Mouse (Mus musculus) kidney, postnatal 14 days (tissue): ENCODE measurements around the gene Sap30bp.

Experiments used
- DNase-seq: peaks from one replicate; pipeline ENCODE4 v3.0.0; 2022; ENCODE audit warnings: mixed read lengths

Gene Sap30bp

GRCm38 (mm10) chr11:116004840-116005700 lies 72.0 kb downstream of the Sap30bp start:
- peak; percentile 87 for DNase-seq

DNA sequence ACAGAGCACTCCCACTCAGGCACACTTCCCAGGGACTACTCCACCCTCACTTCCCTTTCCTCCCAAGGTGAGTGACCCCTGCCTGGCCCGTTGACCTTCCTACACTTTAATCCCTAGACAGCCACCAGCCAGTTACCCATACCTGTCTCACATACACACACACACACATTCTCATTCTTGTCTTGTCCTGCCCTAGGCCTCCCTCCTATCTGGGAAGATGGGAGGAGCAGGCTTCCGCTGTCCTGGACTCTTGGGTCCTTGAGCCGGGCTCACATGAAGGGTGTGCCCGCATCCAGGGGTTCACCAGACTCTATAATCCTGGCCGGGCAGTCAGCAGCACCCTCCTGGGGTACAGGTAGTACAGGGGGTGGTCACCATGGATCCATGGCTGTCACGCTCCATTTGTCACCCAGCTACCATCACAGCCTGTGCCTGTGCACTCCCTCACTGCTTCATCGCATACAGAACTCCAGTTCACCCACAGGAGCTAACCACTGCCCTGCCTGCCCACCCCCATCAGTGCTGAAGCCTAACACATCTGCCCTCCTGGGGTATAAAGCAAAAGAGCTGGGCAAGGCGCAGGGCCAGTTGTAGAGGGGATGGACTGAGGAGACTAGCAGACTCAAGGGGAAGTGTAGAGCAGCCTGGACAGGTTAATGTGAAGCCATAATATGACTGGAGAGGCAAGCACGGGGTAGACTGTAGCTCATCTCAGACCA lies 72.8 kb downstream of the Sap30bp start:
- no peak for DNase-seq

GRCm38 (mm10) chr11:116007095-116007850 lies 74.2 kb downstream of the Sap30bp start:
- no peak for DNase-seq

DNA sequence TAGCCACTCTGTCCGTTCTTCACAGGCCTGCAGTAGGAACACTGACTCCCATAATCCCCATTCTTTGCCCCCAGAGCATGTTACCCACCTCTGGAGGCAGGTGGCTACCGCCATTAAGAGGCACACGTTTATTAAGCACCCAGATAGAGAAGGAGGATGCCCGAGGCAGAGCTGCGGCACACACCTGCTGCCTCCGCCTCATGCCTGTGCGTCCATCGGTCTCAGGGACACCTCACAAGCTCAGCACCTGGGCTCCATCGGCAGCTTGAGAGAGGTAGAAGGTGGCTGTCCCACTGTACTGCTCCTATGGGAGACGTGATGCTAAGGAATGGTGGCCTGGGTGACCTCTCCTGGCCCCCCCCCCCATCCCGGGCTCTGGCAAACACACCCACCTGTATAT lies 75.3 kb downstream of the Sap30bp start:
- DNase-seq, result no peak

- no peak for DNase-seq
Measured at GRCm38 (mm10) chr11:116008832-116009375, 75.8 kb downstream of the Sap30bp start.

GRCm38 (mm10) chr11:116009661-116010060 lies 76.6 kb downstream of the Sap30bp start:
- no peak for DNase-seq

- DNase-seq, result no peak
Measured at GRCm38 (mm10) chr11:116010146-116010545, 77.1 kb downstream of the Sap30bp start.

- no peak for DNase-seq
Measured at GRCm38 (mm10) chr11:116010948-116011347, 77.9 kb downstream of the Sap30bp start.

GRCm38 (mm10) chr11:116011529-116012261 lies 78.6 kb downstream of the Sap30bp start:
- DNase-seq, result no peak

GRCm38 (mm10) chr11:116012262-116012947 lies 79.3 kb downstream of the Sap30bp start, which contains the start of gene Galk1:
Gene Galk1 (minus strand): TSS chr11:116012719.
- peak; percentile 96 for DNase-seq

DNA sequence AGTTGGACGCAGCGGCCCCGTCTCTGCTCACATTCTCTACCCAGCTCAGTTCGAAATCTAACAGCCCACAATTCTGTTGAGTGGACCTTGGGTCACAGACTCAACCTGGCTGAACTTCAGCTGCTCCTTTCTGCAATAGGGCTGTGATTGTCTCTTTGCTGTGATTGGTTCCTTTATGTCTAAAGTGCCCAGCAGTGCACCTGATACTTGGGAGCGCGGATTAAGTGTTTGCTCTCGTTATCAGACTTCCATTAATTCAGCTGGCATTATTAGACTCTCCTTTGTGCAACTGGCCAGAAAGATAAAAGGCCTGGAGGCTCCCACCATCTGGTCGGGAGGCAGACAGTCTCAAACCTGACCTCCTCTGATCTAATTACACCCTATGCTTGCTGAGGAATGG lies 81.7 kb downstream of the Sap30bp start:
- no peak for DNase-seq
